Mouse (Mus musculus): ENCODE data around the gene Nfkbil1. TPM values are rescaled to one million over a fixed set of nuclear protein-coding genes. Genes with fewer than 3 reads are reported as not detected.

Nfkbil1 gene
- total and polyA plus RNA-seq, 3 experiments, result 15.2 to 25.9 (median 22.0) TPM

DNA sequence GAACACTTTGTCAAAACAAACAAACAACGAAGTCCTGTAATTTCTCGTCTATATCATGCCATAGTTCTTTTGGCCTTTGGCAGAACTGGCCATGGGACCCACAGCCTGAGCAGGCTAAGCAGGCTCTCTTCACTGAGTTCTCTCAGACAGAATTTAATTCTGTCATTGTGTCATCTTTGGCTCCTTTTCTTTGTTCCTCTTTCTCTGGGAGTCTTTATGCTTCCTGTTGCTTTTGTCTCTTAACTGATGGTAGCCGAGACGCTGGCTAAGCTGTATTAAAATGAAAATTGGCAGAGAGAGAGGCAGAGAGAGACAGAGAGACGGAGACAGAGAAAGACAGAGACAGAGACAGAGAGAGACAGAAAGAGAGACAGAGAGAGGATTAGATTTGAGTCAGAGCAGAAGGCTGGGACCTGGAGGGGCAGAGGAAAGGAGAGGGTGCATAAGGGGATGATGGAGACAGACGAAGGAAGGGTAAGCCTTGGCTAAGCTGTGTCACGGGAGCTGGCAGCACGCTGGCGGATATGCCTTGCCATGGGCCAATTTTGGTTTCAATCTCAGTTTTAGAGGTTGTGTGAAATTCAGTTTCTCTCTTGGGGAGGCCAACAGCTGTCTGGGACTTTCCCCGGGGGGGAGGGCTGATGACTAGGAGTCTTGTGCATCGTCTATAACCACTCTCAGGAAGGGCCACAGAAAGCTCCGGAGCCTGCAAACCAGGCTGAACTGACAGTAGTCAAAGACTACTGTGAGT, 25.6 kb downstream of the Nfkbil1 start (continued):
- TF ChIP-seq RAD21 (IDR thresholded peaks at IDR 0.05; ENCODE audit: low read depth, low read length), result no peak; the same call in none of the 2 replicates
- TF ChIP-seq ETS1 (conservative IDR thresholded peaks at IDR 0.05; ENCODE audit: low read depth, low read length), result peak; percentile 99
- TF ChIP-seq USF1 (IDR thresholded peaks at IDR 0.05; ENCODE audit: low read depth, low read length), result no peak
- no peak for TF ChIP-seq CTCF (conservative IDR thresholded peaks at IDR 0.05 in 1 of 2, IDR thresholded peaks at IDR 0.05 in 1 of 2; ENCODE audit: low read depth in 2 of 2, low read length in 2 of 2)
- no peak for TF ChIP-seq ELF1 (IDR thresholded peaks at IDR 0.05; ENCODE audit: low read depth, low read length)
- TF ChIP-seq JUN (IDR thresholded peaks at IDR 0.05; ENCODE audit: insufficient read depth, low read depth, low read length), result peak; percentile 62
- peak; percentile 99 for TF ChIP-seq MAZ (IDR thresholded peaks at IDR 0.05; ENCODE audit: low read depth, low read length)
- no peak for TF ChIP-seq ZKSCAN1 (IDR thresholded peaks at IDR 0.05; ENCODE audit: borderline replicate concordance, low read depth, low read length)
- TF ChIP-seq MAX (IDR thresholded peaks at IDR 0.05; ENCODE audit: low read length), result peak; percentile 89

- Histone ChIP-seq H3K79me2 (replicated peaks; ENCODE audit: control insufficient read depth, extremely low read depth, insufficient read depth, poor library complexity, severe bottlenecking) (peaks cover 13% of the 10 kb centered on the region), H3K4me2 (ENCODE audit: insufficient read depth, low read depth, poor library complexity, severe bottlenecking) (peak overlapping the region; percentile 23), H3K9ac (ENCODE audit: insufficient read depth, low read depth) (peak overlapping the region; percentile 1; the same call in 1 of the 2 replicates), H3K4me1 (ENCODE audit: control insufficient read depth in 1 of 2, insufficient read depth in 2 of 2) (peaks cover 22 to 72% of the 10 kb centered on the region in 2 experiments), H3K4me3 (replicated peaks in 1 of 3; ENCODE audit: low read depth in 2 of 3, low read length in 2 of 3, poor library complexity in 1 of 3) (peak overlapping the region; percentile 2 to 51 (median 38)), H3K9me3 (replicated peaks; ENCODE audit: low read length) (no peaks in the 10 kb centered on the region), H3K27ac (ENCODE audit: insufficient read depth, low read depth) (peak overlapping the region; percentile 16; the same call in 1 of the 2 replicates), H3K36me3 (replicated peaks in 1 of 2; ENCODE audit: control insufficient read depth in 1 of 2, insufficient read depth in 1 of 2, low read length in 1 of 2) (peaks cover 0 to under 1% of the 10 kb centered on the region in 2 experiments), H3K27me3 (replicated peaks) (no peaks in the 10 kb centered on the region)
- dilution Hi-C loops (cut with MboI; ENCODE audit: extremely low pct_ligation_motif_present, extremely low pct_unique_long_range_greater_than_20kb, low sequenced_read_pairs), result no loop called here
- TF ChIP-seq ETS1 (conservative IDR thresholded peaks at IDR 0.05; ENCODE audit: low read depth, low read length) (0 out of 2 replicates have a peak, but pooled peaks have one; percentile 7), RCOR1 (conservative IDR thresholded peaks at IDR 0.05; ENCODE audit: low read depth, low read length) (no peak), CHD1 (IDR thresholded peaks at IDR 0.05; ENCODE audit: low read depth, low read length) (no peak), MAX (IDR thresholded peaks at IDR 0.05; ENCODE audit: low read length) (peak; percentile 29; the same call in 1 of the 2 replicates), BHLHE40 (IDR thresholded peaks at IDR 0.05; ENCODE audit: low read depth, low read length) (peak; percentile 40; the same call in 1 of the 2 replicates), E2F4 (IDR thresholded peaks at IDR 0.05; ENCODE audit: insufficient replicate concordance, low read depth, low read length) (no peak), ZNF384 (IDR thresholded peaks at IDR 0.05; ENCODE audit: low read depth, low read length) (peak; percentile 48), USF2 (conservative IDR thresholded peaks at IDR 0.05; ENCODE audit: low read depth, low read length) (no peak), MYC (IDR thresholded peaks at IDR 0.05; ENCODE audit: low read depth, low read length) (no peak; the same call in 1 of the 2 replicates), NRF1 (IDR thresholded peaks at IDR 0.05; ENCODE audit: low read depth, low read length) (no peak), TCF12 (IDR thresholded peaks at IDR 0.05; ENCODE audit: low read depth, low read length) (0 out of 2 replicates have a peak, but pooled peaks have one; percentile 8)
- in situ Hi-C loops (cut with MboI; ENCODE audit: low pct_ligation_motif_present, low pct_unique_long_range_greater_than_20kb, low sequenced_read_pairs), result no loop called here
- peak; percentile 75 for DNase-seq (ENCODE audit: extremely low read depth)
Measured at GRCm38 (mm10) chr17:35205380-35205769, 30.2 kb downstream of the Nfkbil1 start.
